Mouse (Mus musculus) embryo, embryonic 10 days (tissue): ENCODE results near the gene Esyt1.

ENCODE experiments used
- DNase-seq: peaks from one replicate; pipeline ENCODE4 v3.0.0-alpha.2; 2015; ENCODE audit warnings: low spot score

Gene Esyt1

GRCm38 (mm10) chr10:128487861-128488712 lies 37.6 kb downstream of the Esyt1 start:
- no peak for DNase-seq

GRCm38 (mm10) chr10:128486370-128486769 lies 39.3 kb downstream of the Esyt1 start:
- no peak for DNase-seq

- no peak for DNase-seq
Observed at GRCm38 (mm10) chr10:128474366-128474765, 51.3 kb downstream of the Esyt1 start.

- DNase-seq: peak; percentile 55
Observed at GRCm38 (mm10) chr10:128460270-128460630, 65.4 kb downstream of the Esyt1 start.
